Comparison of ENCODE assay signal across 15 mouse cellular contexts in the genomic region with DNA sequence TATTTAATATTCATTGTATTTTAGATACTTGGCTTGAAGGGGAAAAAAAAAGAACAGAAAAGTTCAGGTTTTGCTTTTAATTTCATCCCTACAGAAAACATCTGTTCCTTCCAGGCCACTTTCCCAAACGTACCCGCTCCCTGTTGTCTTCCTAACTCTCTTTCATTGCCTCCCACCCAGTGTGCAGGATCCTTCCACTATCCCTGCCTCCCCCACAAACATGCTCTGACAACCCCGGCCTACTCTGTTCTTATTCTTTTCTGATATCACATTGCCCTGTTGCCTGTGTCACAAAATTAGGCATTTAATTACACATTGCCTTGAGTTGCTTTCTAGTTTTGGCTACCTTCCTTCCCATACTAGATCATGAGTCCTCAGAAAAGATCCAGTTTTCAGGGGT.
"Had no signal": no experiment of that assay in that cellular context is flagged by ENCODE, and none has a peak within 500 bp of the region (broad histone marks: within the 10 kb centered on the region; RNA-seq: fewer than 3 reads in every experiment).

No protein-coding gene starts in this region.

- DNase-seq: gastrocnemius, adult 2 months; gastrocnemius, postnatal 10 days; gastrocnemius, postnatal 25 days; heart, adult 18-20 months; heart, postnatal 10 days; heart, postnatal 4 days; kidney, adult 18-20 months; kidney, adult 8-10 months; kidney, postnatal 14 days; kidney, postnatal 4 days; liver had no signal

- ATAC-seq: hindbrain, embryonic 16.5 days; inflammation-experienced regulatory T-cells, adult 6 months; intestine, embryonic 15.5 days; intestine, postnatal 0 days had no signal
